Mouse (Mus musculus) bone marrow macrophage, adult 2 months (primary cell): ENCODE data around the gene Adamts8.

Experiments used
- CTCF ChIP-seq: IDR thresholded peaks from 2 replicates; pipeline ENCODE4 v1.5.1; 2012; ENCODE audit warnings: low read depth, mild to moderate bottlenecking, low read length, moderate library complexity
- POLR2A ChIP-seq: IDR thresholded peaks from 2 replicates; pipeline ENCODE4 v1.6.1; 2012; ENCODE audit warnings: mild to moderate bottlenecking, low read depth, low read length, borderline replicate concordance

- TF ChIP-seq POLR2A: no peak
- TF ChIP-seq CTCF: no peak
These were observed 7.1 kb downstream of the Adamts8 start for GRCm38 (mm10) chr9:30949422-30949821.
